Mouse (Mus musculus) frontal cortex, postnatal 14 days (tissue): ENCODE measurements around the gene Ergic1.

ENCODE experiments used
- DNase-seq, 2 experiments: peaks; one replicate each; pipeline ENCODE4 v3.0.0; 2022; ENCODE audit warnings: low spot score in 2 of 2

Gene Ergic1

DNA sequence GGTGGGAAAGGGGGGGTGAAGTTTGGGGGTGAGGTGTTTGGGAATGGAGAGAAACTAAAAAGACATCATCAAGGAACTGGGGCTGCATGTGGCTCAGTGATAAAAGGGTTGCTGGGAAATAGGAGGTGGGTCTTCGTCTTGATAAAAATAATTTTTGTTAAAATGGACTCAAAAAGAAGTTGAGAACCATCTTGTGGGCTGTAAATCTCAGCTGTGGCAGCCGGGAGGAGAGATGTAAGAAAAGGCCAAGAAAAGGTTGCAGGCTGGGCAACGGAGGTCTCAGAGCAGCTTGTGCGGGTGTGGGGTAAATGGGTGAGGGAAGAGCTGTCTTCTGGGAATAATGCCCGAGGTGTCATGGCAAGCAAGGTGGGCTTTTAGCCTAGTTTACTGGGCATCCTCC is 100.9 kb downstream of the Ergic1 start:
- DNase-seq: no peak

- peak; percentile 88 to 93 for DNase-seq
Measured at GRCm38 (mm10) chr17:26662978-26663683, 101.8 kb downstream of the Ergic1 start, which contains the start of gene Atp6v0e. TSS of gene Atp6v0e (plus strand) at chr17:26663231.

DNA sequence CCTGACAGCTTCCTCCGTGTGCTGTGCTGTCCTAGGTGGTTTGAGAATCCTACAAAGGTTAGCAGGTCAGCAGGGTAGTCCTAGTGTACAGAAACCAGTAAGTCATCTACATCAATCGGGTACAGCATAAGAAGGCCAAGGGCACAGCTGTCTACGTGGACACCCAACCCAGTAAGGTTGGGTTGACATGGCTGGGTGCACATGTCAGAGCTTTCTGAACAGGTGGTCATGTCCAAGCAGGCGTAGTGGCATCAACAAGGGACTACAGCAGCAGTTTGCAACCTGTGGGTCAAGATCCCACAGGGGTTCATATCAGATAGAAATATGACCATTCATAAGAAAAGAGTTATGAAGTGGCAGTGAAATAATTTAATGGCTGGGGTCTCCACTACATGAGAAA is 104.3 kb downstream of the Ergic1 start:
- no peak for DNase-seq

- DNase-seq: no peak
Measured at GRCm38 (mm10) chr17:26671268-26671667, 110.0 kb downstream of the Ergic1 start.

DNA sequence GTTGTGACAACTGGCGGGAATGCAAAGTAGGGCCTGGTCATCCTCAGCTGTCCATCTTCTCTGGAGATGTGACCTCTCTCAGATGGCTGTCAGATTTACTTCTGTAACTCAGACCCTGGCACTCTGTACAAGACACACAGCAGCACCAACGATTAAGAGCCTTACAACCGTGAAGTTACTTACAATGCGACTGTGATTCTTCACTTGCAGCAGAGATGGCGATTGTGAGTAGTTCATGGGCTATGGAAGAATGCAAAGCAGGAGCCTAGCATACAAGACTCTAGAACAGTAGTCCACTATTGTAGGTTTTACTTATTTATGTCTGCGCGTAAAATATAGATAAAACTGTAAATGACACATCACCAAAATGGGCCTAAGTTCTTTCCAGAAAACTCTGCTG is 114.6 kb downstream of the Ergic1 start:
- no peak for DNase-seq

GRCm38 (mm10) chr17:26676252-26676615 is 114.9 kb downstream of the Ergic1 start:
- DNase-seq: peak; percentile 83 to 87

GRCm38 (mm10) chr17:26676616-26677376 is 115.5 kb downstream of the Ergic1 start:
- no peak for DNase-seq

GRCm38 (mm10) chr17:26677711-26678637 is 116.7 kb downstream of the Ergic1 start:
- DNase-seq: no peak

GRCm38 (mm10) chr17:26681276-26681675 is 120.0 kb downstream of the Ergic1 start:
- no peak for DNase-seq

GRCm38 (mm10) chr17:26686334-26687000 is 125.2 kb downstream of the Ergic1 start:
- no peak for DNase-seq

DNA sequence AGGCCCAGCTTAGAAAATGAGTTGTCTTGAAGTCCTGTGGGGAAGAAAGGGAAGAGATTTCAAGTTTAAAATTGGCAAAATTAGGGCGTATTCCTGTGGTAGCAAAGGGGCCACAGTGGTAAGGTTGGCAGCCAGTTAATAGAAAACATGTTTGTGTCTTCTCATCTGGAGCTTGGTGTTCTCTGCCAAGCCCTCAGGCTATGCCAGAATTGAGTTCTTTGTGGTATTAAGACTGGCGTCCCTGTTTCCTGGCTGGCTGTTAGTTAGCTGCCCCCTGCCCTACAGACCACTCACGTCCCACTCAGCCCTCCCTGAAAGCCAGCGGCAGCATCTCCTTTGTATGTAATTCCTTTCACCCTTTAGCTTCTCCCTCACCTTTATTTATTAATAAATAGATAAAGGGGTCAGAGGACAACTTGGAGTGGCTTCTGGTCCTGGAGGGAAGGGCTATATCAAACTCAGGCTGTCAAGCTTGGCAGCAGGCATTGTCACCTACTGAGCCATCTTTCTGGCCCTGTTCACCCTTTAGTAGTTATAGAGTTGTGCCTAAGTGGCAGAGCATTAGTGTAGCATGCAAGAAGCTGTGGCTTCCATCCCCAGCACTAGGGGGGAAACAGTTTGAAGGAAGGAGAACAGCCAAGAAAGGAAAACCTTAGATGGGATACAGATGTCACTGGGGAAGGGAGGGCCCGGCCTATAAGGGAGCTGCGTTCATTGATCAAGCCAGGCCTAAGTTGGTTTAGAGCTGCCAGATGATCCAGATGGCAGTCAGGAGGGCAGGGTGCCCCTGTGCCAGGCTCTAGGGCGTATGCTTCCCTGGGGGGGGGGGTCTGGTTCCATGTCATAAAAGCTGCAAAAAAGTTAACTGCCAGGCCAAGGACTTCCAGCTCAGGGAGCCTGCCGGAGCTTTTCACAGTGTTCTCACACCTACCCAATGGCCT is 127.8 kb downstream of the Ergic1 start:
- DNase-seq: peak in 1 of 2 experiments; percentile 46

DNA sequence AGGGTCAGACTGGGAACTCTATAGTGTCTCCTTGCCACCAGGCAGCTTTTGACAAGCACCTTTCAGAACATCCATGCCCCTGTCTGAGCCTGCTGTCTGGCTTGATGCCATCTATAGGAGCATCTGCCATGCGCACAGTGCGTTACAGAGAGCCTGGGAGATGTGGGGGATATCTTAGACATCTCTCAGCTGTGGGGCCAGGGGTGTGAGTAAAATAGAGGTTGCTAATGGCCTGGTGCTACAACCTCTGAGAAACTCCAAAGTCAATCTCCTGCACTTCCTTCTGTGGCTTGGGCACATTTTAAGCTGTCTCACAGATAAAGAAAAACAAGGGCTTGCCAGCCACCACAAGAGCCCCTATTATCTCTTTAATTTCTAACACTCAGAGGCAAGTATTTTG is 128.5 kb downstream of the Ergic1 start:
- DNase-seq: no peak

- no peak for DNase-seq
Measured at GRCm38 (mm10) chr17:26690236-26690635, 128.9 kb downstream of the Ergic1 start.

GRCm38 (mm10) chr17:26691110-26691509 is 129.8 kb downstream of the Ergic1 start:
- no peak for DNase-seq

GRCm38 (mm10) chr17:26693424-26693823 is 132.1 kb downstream of the Ergic1 start:
- DNase-seq: no peak

- DNase-seq: no peak
Measured at GRCm38 (mm10) chr17:26694171-26694570, 132.9 kb downstream of the Ergic1 start.

GRCm38 (mm10) chr17:26695193-26695592 is 133.9 kb downstream of the Ergic1 start:
- DNase-seq: no peak

DNA sequence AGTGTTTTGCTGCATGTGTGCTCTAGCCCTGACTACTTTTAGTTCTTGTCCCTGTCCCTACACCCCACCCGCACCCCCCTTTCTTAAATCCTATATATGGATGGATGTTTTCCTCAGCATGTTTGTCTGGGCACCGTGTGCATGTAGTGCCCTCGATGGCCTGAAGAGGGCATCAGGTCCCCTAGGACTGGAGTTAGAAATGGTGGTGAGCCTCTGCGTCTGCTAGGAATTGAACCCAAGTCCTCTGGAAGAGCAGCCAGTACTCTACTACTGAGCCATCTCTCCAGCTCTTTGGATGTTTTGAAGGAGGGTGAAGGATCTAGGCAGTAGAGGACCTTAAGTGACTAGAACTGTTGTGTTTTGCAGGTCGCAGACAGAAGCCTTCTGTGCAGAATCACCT is 137.6 kb downstream of the Ergic1 start:
- DNase-seq: no peak

DNA sequence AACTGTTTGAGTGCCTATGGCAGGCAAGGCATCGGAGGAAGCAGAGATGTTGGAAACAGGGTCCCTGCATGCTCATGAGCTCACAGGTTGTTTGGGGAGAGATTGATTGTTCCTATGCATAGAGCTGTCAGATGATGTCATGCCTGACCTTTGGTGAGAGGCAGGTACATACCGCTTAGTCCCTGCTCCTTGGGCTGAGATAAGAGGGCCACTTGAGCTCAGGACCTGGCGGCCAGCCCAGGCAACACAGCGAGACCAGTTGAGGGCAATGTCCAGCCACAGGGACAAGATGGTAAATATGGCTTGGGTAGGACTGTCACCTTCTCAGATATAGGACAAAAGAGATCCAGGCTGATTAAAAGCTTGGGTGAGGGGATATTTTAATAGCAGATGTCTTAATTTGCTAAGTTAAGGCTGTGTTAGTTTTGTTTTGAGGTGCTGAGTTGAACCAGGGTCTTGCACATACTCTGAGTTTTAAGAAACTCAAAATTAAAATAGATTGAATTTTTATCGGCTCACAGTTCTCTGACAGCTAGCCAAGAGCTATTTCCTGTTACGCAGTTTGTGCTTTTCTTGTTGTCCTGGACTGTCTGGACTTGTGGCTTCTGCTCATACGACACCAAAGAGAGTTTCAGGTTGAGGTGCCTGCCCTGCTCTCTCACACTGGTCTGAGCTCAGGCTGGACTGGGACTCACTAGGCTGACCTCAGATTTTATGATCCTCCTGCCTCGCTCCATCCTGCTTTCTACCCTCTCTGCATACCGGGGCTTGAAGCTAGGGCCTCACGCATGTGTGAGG is 138.7 kb downstream of the Ergic1 start:
- no peak for DNase-seq

DNA sequence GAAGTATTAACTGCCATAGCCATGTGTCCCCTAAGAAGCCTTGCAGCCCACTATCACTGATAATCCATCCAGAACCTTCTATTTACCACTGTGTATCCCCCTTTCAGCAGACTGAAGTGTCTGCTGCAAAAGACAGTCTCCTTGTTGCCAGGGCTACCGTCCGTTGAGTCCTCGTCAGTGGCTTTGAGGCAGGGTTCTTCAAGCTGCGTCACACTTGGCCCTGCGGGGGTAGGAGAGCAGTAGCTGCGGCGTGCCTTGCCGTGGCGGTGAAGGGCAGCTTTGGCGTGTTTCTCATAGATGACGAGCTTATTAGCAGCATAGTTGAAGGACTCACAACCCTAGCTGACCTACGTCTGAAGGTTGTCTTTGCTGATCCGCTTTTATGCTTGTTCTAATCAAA is 140.3 kb downstream of the Ergic1 start:
- DNase-seq: no peak
